Mouse (Mus musculus): ENCODE results near the gene Sars2.
A peak's percentile ranks its signal among the peaks of the same experiment; 100 is the strongest.

GRCm38 (mm10) chr7:28792391-28793185 is 50.8 kb downstream of the Sars2 start:
- TF ChIP-seq CTCF (IDR thresholded peaks at IDR 0.05; ENCODE audit: low read depth) (peak; percentile 14; the same call in 1 of the 2 replicates), EP300 (IDR thresholded peaks at IDR 0.05; ENCODE audit: low read depth) (no peak)

Measured in liver, postnatal 0 days (tissue).